Mouse (Mus musculus) cortical plate, adult 2 months (tissue): ENCODE measurements around the gene Slc22a13.

Experiments used
- CTCF ChIP-seq: fragments of 200-500 bp; IDR thresholded peaks from 2 replicates; pipeline ENCODE4 v1.5.1; 2011; ENCODE audit warnings: mild to moderate bottlenecking, control low read depth, low read length; ENCODE audit not compliant: insufficient read depth; ENCODE audit errors: extremely low read depth
- POLR2A ChIP-seq: fragments of 200-500 bp; IDR thresholded peaks from 2 replicates; pipeline ENCODE4 v1.6.1; 2011; ENCODE audit warnings: mild to moderate bottlenecking, low read length, control low read depth; ENCODE audit not compliant: insufficient read depth; ENCODE audit errors: extremely low read depth

DNA sequence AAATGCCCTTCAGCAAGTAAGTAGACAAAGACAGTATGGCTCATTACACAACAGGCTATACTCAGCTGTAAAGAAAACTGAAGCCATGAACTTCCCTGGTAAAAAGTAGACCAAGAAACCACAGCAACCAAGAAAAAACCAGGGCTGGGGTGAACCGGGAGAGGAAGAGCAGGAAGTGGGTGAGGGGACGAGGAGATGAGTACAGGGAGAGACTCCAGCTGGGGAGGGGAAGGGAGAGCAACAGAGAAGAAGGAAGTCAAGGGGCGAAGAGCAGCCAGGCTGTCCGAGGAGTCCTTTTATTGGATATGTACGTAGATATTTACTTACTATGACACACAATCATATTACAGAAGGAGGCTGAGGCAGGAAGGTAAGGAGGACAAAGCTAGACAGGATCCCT lies 39.1 kb upstream of the Slc22a13 start:
- no peak for TF ChIP-seq POLR2A
- no peak for TF ChIP-seq CTCF
